Mouse (Mus musculus): Measurements from ENCODE around the gene Rnaseh2c. TPM values are rescaled to one million over a fixed set of nuclear protein-coding genes. Genes with fewer than 3 reads are reported as not detected.

Rnaseh2c gene
- polyA plus RNA-seq, 2 experiments = 103 to 107 TPM

DNA sequence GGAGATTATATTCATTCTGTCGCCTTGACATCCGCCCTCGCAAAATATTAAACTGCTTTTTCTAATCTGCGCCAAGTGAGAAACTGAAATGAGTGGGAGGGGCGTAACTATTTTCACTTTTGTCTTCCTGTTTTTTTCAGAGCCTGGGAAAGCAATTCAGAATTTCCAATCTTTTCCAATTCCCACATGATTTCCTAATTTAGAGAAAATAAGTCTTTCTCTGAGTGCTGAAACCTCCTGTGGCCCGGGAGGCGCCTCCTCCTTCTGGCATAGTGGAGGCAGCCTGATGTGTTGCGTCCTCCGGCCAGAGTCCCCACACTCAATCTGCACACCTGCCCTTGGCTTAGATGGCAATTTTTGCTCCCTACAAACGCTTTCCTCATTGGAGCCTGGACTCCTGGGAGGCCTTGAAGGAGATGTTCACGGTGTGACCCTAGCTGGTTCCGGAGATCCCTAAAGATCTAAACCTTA is 34.9 kb downstream of the Rnaseh2c start:
- H3K27me3 ChIP-seq (ENCODE audit: control insufficient read depth, insufficient read depth, low read length) = no peaks in the 10 kb centered on the region
- H3K4me2 ChIP-seq (replicated peaks; ENCODE audit: low read depth, low read length, severe bottlenecking) = peak overlapping the region; percentile 95
- peaks cover 31% of the 10 kb centered on the region for H3K36me3 ChIP-seq (ENCODE audit: control insufficient read depth, insufficient read depth, low read length)
- ATAC-seq (ENCODE audit: low FRiP score, low read depth) (no peak), DNase-seq (ENCODE audit: low spot score) (peak; percentile 33)
- H3K4me1 ChIP-seq (ENCODE audit: control insufficient read depth, insufficient read depth, low read length) = peaks cover 18% of the 10 kb centered on the region
- H3K9ac ChIP-seq (ENCODE audit: low read depth, low read length, severe bottlenecking) = peak overlapping the region; percentile 88
- H3K4me3 ChIP-seq (replicated peaks; ENCODE audit: low read length) = peak overlapping the region; percentile 82
- H3K27ac ChIP-seq (replicated peaks; ENCODE audit: low read depth, low read length) = peak overlapping the region; percentile 86
- 34% methylated on average over 12 of the region's 12 CpGs for WGBS
- H3K9me3 ChIP-seq (ENCODE audit: control insufficient read depth, low read length) = no peaks in the 10 kb centered on the region
- TF ChIP-seq POLR2A (IDR thresholded peaks at IDR 0.05; ENCODE audit: borderline replicate concordance, extremely low read depth, insufficient read depth, insufficient read length) = no peak

DNA sequence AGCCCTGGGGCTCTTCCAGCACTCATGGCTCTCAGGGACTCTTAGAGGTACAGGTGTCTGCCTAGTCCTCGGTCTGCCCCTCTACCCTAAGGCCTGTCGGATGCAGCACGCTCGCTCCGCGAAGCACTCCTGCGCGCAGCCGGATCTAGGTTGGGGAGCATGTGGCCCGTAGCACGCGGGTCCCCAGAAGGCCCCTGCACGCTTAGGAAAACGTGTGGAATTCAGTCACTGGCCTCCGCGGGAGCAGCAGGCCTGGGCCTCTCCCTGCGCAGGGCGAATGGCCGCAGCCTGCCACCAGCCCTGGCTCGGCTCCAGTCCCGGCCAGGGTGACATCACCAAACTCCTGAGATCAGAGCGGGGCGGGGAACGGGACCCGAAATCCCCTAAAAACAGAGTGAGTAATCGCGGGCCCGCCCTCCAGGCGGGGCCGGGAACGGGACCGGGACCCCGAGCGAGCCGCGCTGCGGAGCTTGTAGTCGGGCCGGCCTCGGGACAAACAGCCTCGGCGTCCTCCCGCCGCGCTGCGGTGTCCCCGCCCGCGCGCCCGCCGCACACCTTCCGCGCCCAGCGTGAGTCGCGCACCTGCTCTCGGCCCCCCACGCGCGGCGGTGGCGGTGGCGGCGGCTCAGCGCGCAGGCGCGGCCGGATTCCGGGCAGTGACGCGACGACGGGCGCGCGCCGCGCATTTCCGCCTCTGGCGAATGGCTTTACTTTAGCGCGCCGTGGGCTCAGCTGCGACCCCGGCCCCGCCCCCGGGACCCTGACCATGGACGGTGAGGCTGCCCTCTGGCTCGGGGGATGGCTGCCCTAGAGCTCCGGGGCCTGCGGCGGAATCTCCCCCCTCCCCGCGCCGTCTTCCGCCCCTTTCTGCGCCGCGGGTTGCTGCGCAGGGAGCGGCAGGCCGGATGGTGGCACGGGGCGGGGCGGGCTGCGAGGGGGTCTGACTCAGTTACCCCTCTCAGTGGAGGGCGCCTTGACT is 35.7 kb downstream of the Rnaseh2c start, which contains the start of gene Rela:
Gene Rela, plus strand, starts transcription at position 415 of the 979 bp plus-strand sequence.
- peak; percentile 85 for ATAC-seq (ENCODE audit: low FRiP score, low read depth)
- WGBS = under 1% methylated on average over 39 of the region's 109 CpGs
- peak within 1 kb of the TSS; percentile 86 for H3K27ac ChIP-seq (replicated peaks; ENCODE audit: low read depth, low read length)
- H3K27me3 ChIP-seq (ENCODE audit: control insufficient read depth, insufficient read depth, low read length) = no peaks in the 10 kb centered on the region
- TF ChIP-seq POLR2A (IDR thresholded peaks at IDR 0.05; ENCODE audit: borderline replicate concordance, extremely low read depth, insufficient read depth, insufficient read length) = no peak
- H3K9ac ChIP-seq (ENCODE audit: low read depth, low read length, severe bottlenecking) = peak within 1 kb of the TSS; percentile 88
- H3K9me3 ChIP-seq (ENCODE audit: control insufficient read depth, low read length) = no peaks in the 10 kb centered on the region
- H3K4me3 ChIP-seq (replicated peaks; ENCODE audit: low read length) = peak within 1 kb of the TSS; percentile 82
- peaks cover 18% of the 10 kb centered on the region for H3K4me1 ChIP-seq (ENCODE audit: control insufficient read depth, insufficient read depth, low read length)
- peak within 1 kb of the TSS; percentile 95 for H3K4me2 ChIP-seq (replicated peaks; ENCODE audit: low read depth, low read length, severe bottlenecking)
- peaks cover 39% of the 10 kb centered on the region for H3K36me3 ChIP-seq (ENCODE audit: control insufficient read depth, insufficient read depth, low read length)
- DNase-seq (ENCODE audit: low spot score) = peak; percentile 73

DNA sequence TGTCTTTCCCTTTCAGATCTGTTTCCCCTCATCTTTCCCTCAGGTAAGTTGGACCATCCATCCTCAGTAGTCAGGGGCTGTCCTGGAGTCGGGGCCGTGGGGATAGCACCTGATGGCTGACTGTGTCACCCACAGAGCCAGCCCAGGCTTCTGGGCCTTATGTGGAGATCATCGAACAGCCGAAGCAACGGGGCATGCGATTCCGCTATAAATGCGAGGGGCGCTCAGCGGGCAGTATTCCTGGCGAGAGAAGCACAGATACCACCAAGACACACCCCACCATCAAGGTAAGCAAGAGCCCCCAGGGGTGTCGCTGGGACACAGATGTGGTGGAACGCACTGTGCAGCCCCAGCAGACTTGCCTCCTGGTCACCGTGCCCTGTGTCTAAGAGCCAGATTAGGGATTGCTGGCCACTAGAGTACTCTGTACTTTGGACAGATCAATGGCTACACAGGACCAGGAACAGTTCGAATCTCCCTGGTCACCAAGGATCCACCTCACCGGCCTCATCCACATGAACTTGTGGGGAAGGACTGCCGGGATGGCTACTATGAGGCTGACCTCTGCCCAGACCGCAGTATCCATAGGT is 36.8 kb downstream of the Rnaseh2c start:
- H3K9ac ChIP-seq (ENCODE audit: low read depth, low read length, severe bottlenecking) = peak overlapping the region; percentile 88
- TF ChIP-seq POLR2A (IDR thresholded peaks at IDR 0.05; ENCODE audit: borderline replicate concordance, extremely low read depth, insufficient read depth, insufficient read length) = no peak
- peaks cover 18% of the 10 kb centered on the region for H3K4me1 ChIP-seq (ENCODE audit: control insufficient read depth, insufficient read depth, low read length)
- H3K27ac ChIP-seq (replicated peaks; ENCODE audit: low read depth, low read length) = no peak overlapping the region
- ATAC-seq (ENCODE audit: low FRiP score, low read depth) = no peak
- WGBS = 90% methylated on average over 18 of the region's 18 CpGs
- H3K27me3 ChIP-seq (ENCODE audit: control insufficient read depth, insufficient read depth, low read length) = no peaks in the 10 kb centered on the region
- no peaks in the 10 kb centered on the region for H3K9me3 ChIP-seq (ENCODE audit: control insufficient read depth, low read length)
- peaks cover 49% of the 10 kb centered on the region for H3K36me3 ChIP-seq (ENCODE audit: control insufficient read depth, insufficient read depth, low read length)
- peak overlapping the region; percentile 95 for H3K4me2 ChIP-seq (replicated peaks; ENCODE audit: low read depth, low read length, severe bottlenecking)
- DNase-seq (ENCODE audit: low spot score) = no peak
- H3K4me3 ChIP-seq (replicated peaks; ENCODE audit: low read length) = peak overlapping the region; percentile 82

DNA sequence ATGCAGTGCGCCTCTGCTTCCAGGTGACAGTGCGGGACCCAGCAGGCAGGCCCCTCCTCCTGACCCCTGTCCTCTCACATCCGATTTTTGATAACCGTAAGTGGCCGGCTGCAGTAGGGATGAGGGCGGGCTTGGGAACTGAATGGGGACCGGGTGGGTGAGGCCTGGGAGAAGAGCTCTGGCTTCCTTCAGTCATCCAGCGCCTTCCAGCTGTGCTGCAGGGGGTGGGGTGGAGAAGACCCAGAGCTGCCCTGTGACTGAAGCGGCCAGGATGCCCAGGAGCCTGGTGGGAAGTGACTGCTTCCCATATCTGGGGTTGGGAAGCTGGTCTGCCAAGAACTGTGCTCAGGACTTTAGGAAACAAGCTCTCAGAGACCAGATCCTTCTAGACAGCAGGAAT is 38.7 kb downstream of the Rnaseh2c start:
- H3K4me2 ChIP-seq (replicated peaks; ENCODE audit: low read depth, low read length, severe bottlenecking) = no peak overlapping the region
- no peak overlapping the region for H3K27ac ChIP-seq (replicated peaks; ENCODE audit: low read depth, low read length)
- no peak for TF ChIP-seq POLR2A (IDR thresholded peaks at IDR 0.05; ENCODE audit: borderline replicate concordance, extremely low read depth, insufficient read depth, insufficient read length)
- no peak overlapping the region for H3K9ac ChIP-seq (ENCODE audit: low read depth, low read length, severe bottlenecking)
- H3K4me1 ChIP-seq (ENCODE audit: control insufficient read depth, insufficient read depth, low read length) = peaks cover 18% of the 10 kb centered on the region
- WGBS = 54% methylated on average over 9 of the region's 9 CpGs
- H3K9me3 ChIP-seq (ENCODE audit: control insufficient read depth, low read length) = no peaks in the 10 kb centered on the region
- H3K27me3 ChIP-seq (ENCODE audit: control insufficient read depth, insufficient read depth, low read length) = no peaks in the 10 kb centered on the region
- H3K36me3 ChIP-seq (ENCODE audit: control insufficient read depth, insufficient read depth, low read length) = peaks cover 67% of the 10 kb centered on the region
- no peak overlapping the region for H3K4me3 ChIP-seq (replicated peaks; ENCODE audit: low read length)
- no peak for ATAC-seq (ENCODE audit: low FRiP score, low read depth)
- no peak for DNase-seq (ENCODE audit: low spot score)

DNA sequence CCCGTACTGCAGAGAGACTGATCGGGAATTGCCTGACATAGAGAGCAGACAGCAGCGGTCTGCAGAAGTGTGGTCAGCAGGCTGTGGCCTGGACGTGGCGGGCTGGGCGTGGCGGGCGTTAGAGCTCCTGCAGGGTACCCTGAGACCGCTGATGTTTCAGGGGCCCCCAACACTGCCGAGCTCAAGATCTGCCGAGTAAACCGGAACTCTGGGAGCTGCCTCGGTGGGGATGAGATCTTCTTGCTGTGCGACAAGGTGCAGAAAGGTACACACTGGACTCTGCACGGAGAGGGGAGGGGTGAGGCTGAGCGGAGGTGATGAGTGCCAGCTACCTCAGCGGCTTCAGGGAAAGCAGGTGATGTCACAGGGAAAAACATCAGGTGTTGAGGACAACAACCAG is 39.3 kb downstream of the Rnaseh2c start:
- ATAC-seq (ENCODE audit: low FRiP score, low read depth) = no peak
- H3K27me3 ChIP-seq (ENCODE audit: control insufficient read depth, insufficient read depth, low read length) = no peaks in the 10 kb centered on the region
- H3K27ac ChIP-seq (replicated peaks; ENCODE audit: low read depth, low read length) = no peak overlapping the region
- DNase-seq (ENCODE audit: low spot score) = no peak
- peaks cover 18% of the 10 kb centered on the region for H3K4me1 ChIP-seq (ENCODE audit: control insufficient read depth, insufficient read depth, low read length)
- WGBS = 91% methylated on average over 17 of the region's 17 CpGs
- no peak for TF ChIP-seq POLR2A (IDR thresholded peaks at IDR 0.05; ENCODE audit: borderline replicate concordance, extremely low read depth, insufficient read depth, insufficient read length)
- no peak overlapping the region for H3K9ac ChIP-seq (ENCODE audit: low read depth, low read length, severe bottlenecking)
- no peak overlapping the region for H3K4me2 ChIP-seq (replicated peaks; ENCODE audit: low read depth, low read length, severe bottlenecking)
- no peaks in the 10 kb centered on the region for H3K9me3 ChIP-seq (ENCODE audit: control insufficient read depth, low read length)
- peaks cover 74% of the 10 kb centered on the region for H3K36me3 ChIP-seq (ENCODE audit: control insufficient read depth, insufficient read depth, low read length)
- H3K4me3 ChIP-seq (replicated peaks; ENCODE audit: low read length) = no peak overlapping the region
